ENCODE assay signal across 7 mouse cellular contexts in the genomic region with DNA sequence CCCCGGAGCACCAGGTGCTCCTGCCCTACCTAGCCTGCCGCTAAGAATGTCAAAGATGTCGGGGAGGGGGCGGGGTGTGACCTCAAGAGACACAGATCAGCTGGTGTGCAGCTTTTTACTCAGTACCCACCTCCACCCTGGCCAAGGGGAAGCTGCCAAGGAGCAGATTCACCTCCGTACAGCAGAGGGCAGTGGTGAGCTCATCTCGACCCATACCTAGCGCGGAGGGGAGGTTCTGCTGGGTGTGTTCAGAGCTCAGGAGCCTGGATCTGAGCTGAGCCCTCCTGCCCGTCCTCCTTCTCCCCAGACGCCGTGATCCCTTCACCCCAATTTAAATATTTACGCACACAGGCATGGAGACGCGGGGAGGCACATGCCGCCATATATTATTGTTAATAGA.
DNase-seq lines count a peak whose midpoint lies in the region; ATAC-seq lines count a peak whose summit lies in the region.

No protein-coding gene starts in this region.

- WGBS in intestine, embryonic 16.5 days: 3% methylated on average over 15 of the region's 15 CpGs

- no peaks in the 10 kb centered on the region for H3K9me3 ChIP-seq in intestine, embryonic 16.5 days (ENCODE audit: control insufficient read depth, low read length)

- no peaks in the 10 kb centered on the region for H3K36me3 ChIP-seq in intestine, embryonic 16.5 days (ENCODE audit: control insufficient read depth, insufficient read depth, low read length)

- no peak overlapping the region for H3K27ac ChIP-seq in intestine, embryonic 16.5 days (ENCODE audit: low read length)

- H3K27me3 ChIP-seq in intestine, embryonic 16.5 days (replicated peaks; ENCODE audit: control insufficient read depth, insufficient read depth, low read length): no peaks in the 10 kb centered on the region

- peak overlapping the region; percentile 33 for H3K4me3 ChIP-seq in intestine, embryonic 16.5 days (ENCODE audit: low read length)

- ATAC-seq in intestine, embryonic 16.5 days: peak; percentile 97
- ATAC-seq in megakaryocyte-erythroid progenitor cell, adult 5-6 weeks (replicated peaks; ENCODE audit: low FRiP score, low TSS enrichment, poor library complexity, severe bottlenecking): peak; percentile 92

- H3K4me2 ChIP-seq in intestine, embryonic 16.5 days (ENCODE audit: low read depth, low read length): peak overlapping the region; percentile 58

- intact Hi-C loops in left cerebral cortex, postnatal 14 days (cut with DNase I): loop anchor here (2.0 to 5.0 kb wide), 2 partner anchors 149 to 271 kb away; no protein-coding TSS in a partner anchor

- DNase-seq in adrenal gland, postnatal 10 days: peak; percentile 87
- peak; percentile 88 for DNase-seq in embryo, embryonic 11 days
- peak; percentile 40 to 62 for DNase-seq in gastrocnemius, postnatal 4 days (ENCODE audit: low spot score in 2 of 2)
- peak; percentile 86 to 89 for DNase-seq in left cerebral cortex, postnatal 14 days (ENCODE audit: low spot score in 2 of 2)
- peak; percentile 66 for DNase-seq in skeletal muscle tissue, adult 2 months (ENCODE audit: low read depth, low spot score)

- peaks cover 4% of the 10 kb centered on the region; the same call in 1 of the 2 replicates for H3K4me1 ChIP-seq in intestine, embryonic 16.5 days (ENCODE audit: control insufficient read depth, insufficient read depth, low read length)

- no peak overlapping the region for H3K9ac ChIP-seq in intestine, embryonic 16.5 days (ENCODE audit: low read depth, low read length)
